Mouse (Mus musculus): ENCODE results near the gene Mmrn1. TPM values are rescaled to one million over a fixed set of nuclear protein-coding genes. Genes with fewer than 3 reads are reported as not detected.

Gene Mmrn1
- total RNA-seq, 2 experiments from 2014 or later, result 4.0 to 4.7 TPM

GRCm38 (mm10) chr6:60987804-60988203, 63.0 kb downstream of the Mmrn1 start:
- intact Hi-C loops (cut with DNase I), result loop anchor here (2.0 kb wide), 1 partner anchor 313 kb away; no protein-coding TSS in a partner anchor

GRCm38 (mm10) chr6:60992366-60992765, 67.6 kb downstream of the Mmrn1 start:
- intact Hi-C loops (cut with DNase I), result no loop called here
- no peak for DNase-seq

More at GRCm38 (mm10) chr6:60987804-60988203, 63.0 kb downstream of the Mmrn1 start:
- no peak for DNase-seq

- intact Hi-C loops (cut with DNase I), result no loop called here
- no peak for DNase-seq
Observed at GRCm38 (mm10) chr6:60993386-60994108, 68.8 kb downstream of the Mmrn1 start.

DNA sequence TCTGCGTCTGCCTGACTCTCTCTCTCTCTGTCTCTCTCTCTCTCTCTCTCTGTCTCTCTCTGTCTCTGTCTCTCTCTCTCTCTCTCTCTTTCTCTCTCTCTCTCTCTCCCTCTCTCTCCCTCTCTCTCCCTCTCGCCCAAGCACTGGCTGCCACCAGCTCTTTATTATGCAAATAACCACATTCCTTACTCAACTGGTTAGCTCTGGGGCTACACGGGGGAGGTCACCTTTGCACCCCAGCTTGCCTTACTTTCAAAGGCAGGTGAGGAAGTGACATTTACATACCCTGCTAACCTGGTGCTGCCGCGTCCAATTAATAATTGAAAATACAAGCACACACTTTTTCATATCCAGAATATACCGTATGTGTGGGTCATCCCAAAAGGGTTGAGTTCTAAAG, 69.3 kb downstream of the Mmrn1 start:
- no peak for DNase-seq
- intact Hi-C loops (cut with DNase I), result no loop called here

DNA sequence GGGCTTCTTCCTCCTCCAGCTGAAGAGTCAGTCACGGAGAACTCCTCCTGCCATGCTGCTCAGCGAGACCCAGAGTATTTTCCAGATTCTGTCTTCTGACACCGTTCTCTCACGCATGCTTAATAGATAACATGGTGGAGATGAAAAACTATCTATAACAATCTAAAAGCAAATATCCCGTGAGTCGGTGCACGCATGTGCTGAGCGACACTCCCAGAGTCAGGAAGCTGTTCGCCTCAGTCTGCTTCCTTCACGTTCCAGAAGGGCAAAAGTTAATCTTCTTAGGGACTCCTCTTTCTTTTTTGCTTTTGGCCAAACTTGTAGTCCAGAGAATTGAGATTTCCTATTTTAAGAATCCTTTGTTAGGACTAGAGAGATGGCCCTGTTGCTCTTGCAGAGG, 69.7 kb downstream of the Mmrn1 start:
- intact Hi-C loops (cut with DNase I), result no loop called here
- no peak for DNase-seq

GRCm38 (mm10) chr6:60995596-60995995, 70.8 kb downstream of the Mmrn1 start:
- intact Hi-C loops (cut with DNase I), result no loop called here
- DNase-seq, result no peak

- no peak for DNase-seq
- intact Hi-C loops (cut with DNase I), result no loop called here
Observed at GRCm38 (mm10) chr6:60996328-60996727, 71.6 kb downstream of the Mmrn1 start.

DNA sequence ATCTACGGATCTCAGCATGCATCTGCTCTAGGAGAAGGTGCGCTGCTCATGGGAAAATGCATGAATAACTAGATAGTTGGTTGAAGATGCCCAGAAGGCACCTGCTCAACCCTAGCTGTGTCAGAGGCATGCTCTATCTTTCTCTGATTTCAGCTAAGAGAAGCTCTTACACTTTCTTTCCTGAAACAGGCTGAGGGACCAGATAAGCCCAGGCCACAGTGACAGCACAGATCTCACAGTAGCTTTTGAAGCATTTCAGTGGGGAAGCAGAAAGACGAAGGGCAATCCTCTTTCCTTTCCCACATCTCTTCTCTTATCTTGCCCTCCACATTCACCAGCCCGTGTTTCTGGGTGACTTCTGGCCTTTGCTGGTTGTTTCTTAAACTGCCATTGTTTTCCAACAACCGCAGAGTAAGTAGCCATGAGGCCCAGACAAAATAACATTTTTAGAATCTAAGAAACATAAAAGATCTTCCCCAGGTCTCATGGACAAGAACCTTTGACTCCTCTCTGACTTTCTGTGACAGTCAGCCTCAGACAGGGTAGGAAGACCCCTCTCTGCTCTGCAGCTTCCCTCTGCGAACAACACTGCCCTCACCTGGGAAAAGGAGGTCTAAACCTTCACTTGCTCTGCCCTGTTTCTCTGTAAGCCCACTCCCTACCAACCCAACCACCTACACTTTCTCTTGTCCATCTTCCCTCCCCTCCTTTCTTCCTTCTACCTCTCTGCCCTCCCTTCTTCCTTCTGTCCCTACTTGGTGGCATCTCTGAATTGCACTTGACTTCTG, 76.4 kb downstream of the Mmrn1 start:
- intact Hi-C loops (cut with DNase I), result no loop called here
- no peak for DNase-seq

- intact Hi-C loops (cut with DNase I), result no loop called here
- DNase-seq, result no peak
Observed at GRCm38 (mm10) chr6:61003916-61004765, 79.4 kb downstream of the Mmrn1 start.

GRCm38 (mm10) chr6:61013780-61014179, 89.0 kb downstream of the Mmrn1 start:
- intact Hi-C loops (cut with DNase I), result no loop called here
- DNase-seq, result no peak

DNA sequence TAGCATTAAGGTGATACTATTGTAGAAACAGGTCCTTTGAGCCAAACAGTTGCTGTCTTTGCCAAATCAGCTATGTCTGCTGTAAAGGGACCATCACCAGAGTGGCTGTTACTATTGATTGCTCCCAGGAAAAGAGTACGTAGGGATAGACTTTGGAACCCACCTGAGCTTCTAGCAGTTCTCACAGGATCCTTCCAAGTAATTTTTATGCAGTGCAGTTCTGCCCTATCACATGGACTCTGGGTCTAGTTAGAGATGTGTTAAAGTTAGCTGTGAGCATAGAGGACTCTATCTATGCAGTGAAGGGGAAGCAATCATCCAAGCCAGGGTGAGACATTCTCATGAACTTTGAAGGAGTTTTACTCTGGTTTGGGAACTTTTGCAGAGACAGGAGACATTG, 94.9 kb downstream of the Mmrn1 start:
- intact Hi-C loops (cut with DNase I), result no loop called here
- DNase-seq, result no peak

GRCm38 (mm10) chr6:61020995-61021394, 96.2 kb downstream of the Mmrn1 start:
- no peak for DNase-seq

GRCm38 (mm10) chr6:61033251-61033650, 108.5 kb downstream of the Mmrn1 start:
- DNase-seq, result peak in 1 of 2 experiments; percentile 22
- intact Hi-C loops (cut with DNase I), result no loop called here

More at GRCm38 (mm10) chr6:61020995-61021394, 96.2 kb downstream of the Mmrn1 start:
- intact Hi-C loops (cut with DNase I), result no loop called here

Other genes with a start within 250 kb of the Mmrn1 start
- gene Snca, start 95.1 kb upstream of the Mmrn1 start, total RNA-seq (2021), result 10 to 100 TPM; 57.3 to 83.2 TPM